Mouse (Mus musculus) heart, postnatal 0 days (tissue): ENCODE results near the gene Gper1.

ENCODE experiments used
- CTCF ChIP-seq: IDR thresholded peaks from 2 replicates; pipeline ENCODE4 v1.5.1; 2016; ENCODE audit warnings: antibody characterized with exemption, control low read depth, low read depth
- EP300 ChIP-seq: IDR thresholded peaks from 2 replicates; pipeline ENCODE4 v1.6.1; 2016; ENCODE audit warnings: antibody characterized with exemption, low read depth

- no peak for TF ChIP-seq CTCF
- peak; percentile 70 for TF ChIP-seq EP300
Observed at GRCm38 (mm10) chr5:139377468-139378270, 45.3 kb upstream of the Gper1 start, which contains the start of gene Gpr146.
